ENCODE assay signal across 13 mouse cellular contexts in the genomic region with DNA sequence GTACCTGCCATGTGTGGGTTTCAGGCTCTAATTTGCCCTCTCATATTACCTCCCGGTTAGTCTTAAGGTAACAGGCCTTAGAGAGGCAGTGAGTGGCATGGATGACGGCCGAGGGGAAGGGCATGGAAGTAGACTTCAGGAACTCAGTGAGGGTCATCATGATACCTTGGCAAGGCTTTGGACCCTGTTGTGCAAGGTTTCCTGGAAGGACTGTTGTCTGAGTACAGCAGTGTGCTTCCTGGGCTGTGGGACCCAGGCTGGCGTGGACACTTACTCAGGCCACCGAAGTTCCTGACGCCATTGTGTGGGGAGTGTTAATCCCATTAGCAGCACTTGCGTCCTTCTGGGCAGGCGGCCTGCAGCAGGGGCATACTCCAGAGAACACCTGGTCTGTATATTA. TPM values are rescaled to one million over a fixed set of nuclear protein-coding genes. Genes with fewer than 3 reads are reported as not detected.
DNase-seq lines count a peak whose midpoint lies in the region; ATAC-seq and TF ChIP-seq lines count a peak whose summit lies in the region.
"Had no signal": no experiment of that assay in that cellular context is flagged by ENCODE, and none has a peak within 500 bp of the region (broad histone marks: within the 10 kb centered on the region; RNA-seq: fewer than 3 reads in every experiment).

No protein-coding gene starts in this region.

- WGBS in hindbrain, embryonic 14.5 days = 80% methylated on average over 8 of the region's 8 CpGs
- 86% methylated on average over 8 of the region's 8 CpGs for WGBS in neural tube, embryonic 13.5 days

- H3K4me3 ChIP-seq in gastrocnemius, adult 2 months = peak overlapping the region; percentile 42
- no peak overlapping the region for H3K4me3 ChIP-seq in layer of hippocampus, adult 2 months
- H3K4me3 ChIP-seq in hindbrain, embryonic 14.5 days (replicated peaks; ENCODE audit: low read length) = no peak overlapping the region
- no peak overlapping the region for H3K4me3 ChIP-seq in neural tube, embryonic 13.5 days
- H3K4me3 ChIP-seq: midbrain, embryonic 13.5 days had no signal

- no peak overlapping the region for H3K9ac ChIP-seq in hindbrain, embryonic 14.5 days
- 0 out of 2 replicates have a peak overlapping the region, but pooled peaks have one; percentile 12 for H3K9ac ChIP-seq in neural tube, embryonic 13.5 days

- intact Hi-C loops in gastrocnemius, adult 2 months (cut with DNase I) = loop anchor here (5.0 kb wide), 1 partner anchor 37 kb away; no protein-coding TSS in a partner anchor
- intact Hi-C loops in left cerebral cortex, postnatal 25 days (cut with DNase I) = no loop called here

- TF ChIP-seq CTCF in gastrocnemius, adult 2 months (IDR thresholded peaks at IDR 0.05) = no peak
- no peak for TF ChIP-seq CTCF in layer of hippocampus, adult 2 months (conservative IDR thresholded peaks at IDR 0.05)

- H3K4me1 ChIP-seq in hindbrain, embryonic 14.5 days (replicated peaks; ENCODE audit: control insufficient read depth, insufficient read depth, low read length) = peaks cover 6% of the 10 kb centered on the region; the same call in 1 of the 2 replicates
- H3K4me1 ChIP-seq in neural tube, embryonic 13.5 days (replicated peaks) = peaks cover 47% of the 10 kb centered on the region

- DNase-seq in gastrocnemius, adult 2 months = peak; percentile 76
- DNase-seq in gastrocnemius, adult 18-20 months (ENCODE audit: low spot score) = no peak
- no peak for DNase-seq in layer of hippocampus, adult 2 months (ENCODE audit: low spot score in 2 of 2)
- DNase-seq in layer of hippocampus, adult 18-20 months (ENCODE audit: low spot score in 2 of 2) = no peak
- no peak for DNase-seq in hindbrain, embryonic 14.5 days (ENCODE audit: low spot score)
- DNase-seq in left cerebral cortex, postnatal 25 days (ENCODE audit: low spot score in 2 of 2) = no peak
- DNase-seq in spleen, adult 12 weeks (ENCODE audit: low spot score) = no peak
- DNase-seq: kidney, adult 2 months; liver; retina, postnatal 1 day had no signal

- no peak overlapping the region for H3K4me2 ChIP-seq in hindbrain, embryonic 14.5 days (replicated peaks)
- no peak overlapping the region for H3K4me2 ChIP-seq in neural tube, embryonic 13.5 days
- H3K4me2 ChIP-seq: midbrain, embryonic 13.5 days had no signal

- peak overlapping the region; percentile 99 for H3K27ac ChIP-seq in gastrocnemius, adult 2 months
- H3K27ac ChIP-seq in layer of hippocampus, adult 2 months = peak overlapping the region; percentile 99
- 0 out of 2 replicates have a peak overlapping the region, but pooled peaks have one; percentile 32 for H3K27ac ChIP-seq in hindbrain, embryonic 14.5 days
- 0 out of 2 replicates have a peak overlapping the region, but pooled peaks have one; percentile 52 for H3K27ac ChIP-seq in neural tube, embryonic 13.5 days (replicated peaks)

- H3K9me3 ChIP-seq in hindbrain, embryonic 14.5 days (ENCODE audit: control insufficient read depth, low read length) = no peaks in the 10 kb centered on the region
- no peaks in the 10 kb centered on the region for H3K9me3 ChIP-seq in neural tube, embryonic 13.5 days
- H3K9me3 ChIP-seq: midbrain, embryonic 13.5 days had no signal

- H3K36me3 ChIP-seq in hindbrain, embryonic 14.5 days (replicated peaks; ENCODE audit: control insufficient read depth, insufficient read depth) = peaks cover 5% of the 10 kb centered on the region; the same call in 1 of the 2 replicates
- H3K36me3 ChIP-seq in neural tube, embryonic 13.5 days = 0 out of 2 replicates have a peak, but pooled peaks cover 9% of the 10 kb centered on the region

- no peak for ATAC-seq in hindbrain, embryonic 14.5 days (ENCODE audit: low FRiP score)
- ATAC-seq in neural tube, embryonic 13.5 days (ENCODE audit: low read depth) = no peak
- ATAC-seq: Patski had no signal

- no peaks in the 10 kb centered on the region for H3K27me3 ChIP-seq in hindbrain, embryonic 14.5 days (ENCODE audit: control insufficient read depth, insufficient read depth, low read length)
- no peaks in the 10 kb centered on the region for H3K27me3 ChIP-seq in neural tube, embryonic 13.5 days
- H3K27me3 ChIP-seq: midbrain, embryonic 13.5 days; Patski had no signal

RNA-seq across cellular contexts. Expression of gene Sec14l1, which starts 15.1 kb away (rescaled TPM):
- 10 to 100 TPM; 52.3 to 52.8 TPM for total RNA-seq in gastrocnemius, adult 2 months (2021)
- total RNA-seq in gastrocnemius, adult 18-20 months (2021) = 10 to 100 TPM; 52.1 to 53.3 TPM
- total RNA-seq in layer of hippocampus, adult 2 months (2021) = 100 to 1,000 TPM; 226 to 239 TPM
- total RNA-seq in layer of hippocampus, adult 18-20 months (2021) = 100 to 1,000 TPM; 235 to 245 TPM
- polyA plus RNA-seq in hindbrain, embryonic 14.5 days (2014; fragmentation: Nextera tagmentation; extraction: Ambion mirVana) = 41.2 and 41.9 TPM in 2 replicates
- polyA plus RNA-seq in neural tube, embryonic 13.5 days (2015; fragmentation: Nextera tagmentation; extraction: Ambion mirVana) = 57.6 and 67.0 TPM in 2 replicates
- total RNA-seq in left cerebral cortex, postnatal 25 days (2021) = 100 to 1,000 TPM; 174 to 208 TPM

Comparison
In these comparisons a context has a peak if more than half of its experiments do, and no peak if none do; other contexts are left out.
1. H3K27ac ChIP-seq: peak in every context shown above with its lines; median percentile 99 in gastrocnemius, adult 2 months; 99 in layer of hippocampus, adult 2 months; 52 in neural tube, embryonic 13.5 days; 32 in hindbrain, embryonic 14.5 days.